ENCODE assay signal across 9 mouse cellular contexts in the genomic region with DNA sequence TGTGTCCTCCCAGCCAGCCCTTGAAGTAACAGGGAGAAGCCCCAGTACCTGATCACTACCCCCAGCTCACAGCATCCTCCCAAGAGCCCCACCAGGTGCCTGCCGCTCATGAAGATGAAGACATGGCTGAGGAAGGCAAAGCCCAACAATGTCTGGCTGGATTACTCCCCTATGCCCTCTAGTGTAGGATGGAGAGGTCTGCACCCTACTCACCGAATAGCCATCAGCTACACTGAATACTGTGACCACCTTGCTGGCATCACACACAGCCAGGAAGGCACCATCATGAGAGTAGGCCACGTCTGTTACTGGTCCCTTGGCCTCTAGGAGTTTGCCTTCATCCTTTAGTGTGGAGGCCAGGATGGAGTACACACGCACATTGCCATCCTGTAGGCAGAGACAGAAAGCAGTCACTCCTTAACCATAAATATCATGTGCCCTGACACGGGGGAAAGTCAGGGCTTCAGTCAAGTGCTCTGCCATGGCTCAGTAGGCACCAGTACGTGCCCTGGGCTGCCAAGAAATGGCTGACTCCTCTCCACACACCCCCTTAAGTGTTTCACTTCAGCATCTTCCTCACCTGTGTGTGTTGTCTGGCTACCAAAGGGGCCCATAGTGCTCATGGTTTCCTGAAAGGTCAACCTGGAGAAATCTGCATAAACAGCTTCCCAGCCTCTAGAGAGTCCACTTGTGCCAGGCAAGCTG. TPM values are rescaled to one million over a fixed set of nuclear protein-coding genes. Genes with fewer than 3 reads are reported as not detected.
A peak's percentile ranks its signal among the peaks of the same experiment; 100 is the strongest.
DNase-seq lines count a peak whose midpoint lies in the region; ATAC-seq and TF ChIP-seq lines count a peak whose summit lies in the region.
"Had no signal": no experiment of that assay in that cellular context is flagged by ENCODE, and none has a peak within 500 bp of the region (broad histone marks: within the 10 kb centered on the region; RNA-seq: fewer than 3 reads in every experiment).

No protein-coding gene starts in this region.

- 77% methylated on average over 6 of the region's 6 CpGs for WGBS in midbrain, embryonic 14.5 days

- H3K27me3 ChIP-seq in CH12.LX (replicated peaks): no peaks in the 10 kb centered on the region
- H3K27me3 ChIP-seq in midbrain, embryonic 14.5 days (ENCODE audit: control insufficient read depth, insufficient read depth, low read length): no peaks in the 10 kb centered on the region
- H3K27me3 ChIP-seq: heart, embryonic 15.5 days had no signal

- H3K36me3 ChIP-seq in CH12.LX (replicated peaks in 1 of 2; ENCODE audit: control insufficient read depth in 1 of 2, insufficient read depth in 1 of 2, low read length in 1 of 2): peaks cover 82 to 96% of the 10 kb centered on the region in 2 experiments
- peaks cover 93% of the 10 kb centered on the region for H3K36me3 ChIP-seq in midbrain, embryonic 14.5 days (ENCODE audit: control insufficient read depth, insufficient read depth, low read length)

- TF ChIP-seq RAD21 in CH12.LX (IDR thresholded peaks at IDR 0.05; ENCODE audit: low read depth, low read length): peak; percentile 24

- no peaks in the 10 kb centered on the region for H3K4me1 ChIP-seq in CH12.LX (ENCODE audit: control insufficient read depth in 1 of 2, insufficient read depth in 2 of 2)
- no peaks in the 10 kb centered on the region for H3K4me1 ChIP-seq in midbrain, embryonic 14.5 days (ENCODE audit: control insufficient read depth, insufficient read depth, low read length)
- H3K4me1 ChIP-seq: heart, embryonic 15.5 days had no signal

- dilution Hi-C loops in CH12.LX (cut with MboI; ENCODE audit: extremely low pct_ligation_motif_present, extremely low pct_unique_long_range_greater_than_20kb, low sequenced_read_pairs): no loop called here

- TF ChIP-seq CTCF in CH12.LX (conservative IDR thresholded peaks at IDR 0.05 in 1 of 2, IDR thresholded peaks at IDR 0.05 in 1 of 2; ENCODE audit: low read depth in 2 of 2, low read length in 2 of 2): peak; percentile 15 to 61; a peak in 3 of 4 replicates

- no peak for TF ChIP-seq EP300 in CH12.LX (IDR thresholded peaks at IDR 0.05; ENCODE audit: low read length)

- in situ Hi-C loops in CH12.LX (cut with MboI; ENCODE audit: low pct_ligation_motif_present, low pct_unique_long_range_greater_than_20kb, low sequenced_read_pairs): no loop called here

- no peak overlapping the region for H3K4me3 ChIP-seq in CH12.LX (replicated peaks in 1 of 3; ENCODE audit: low read depth in 2 of 3, low read length in 2 of 3, poor library complexity in 1 of 3)
- no peak overlapping the region for H3K4me3 ChIP-seq in midbrain, embryonic 14.5 days (replicated peaks; ENCODE audit: low read depth, low read length)
- H3K4me3 ChIP-seq: heart, embryonic 15.5 days had no signal

- no peak for TF ChIP-seq POLR2A in CH12.LX (IDR thresholded peaks at IDR 0.05; ENCODE audit: low read depth, low read length)

- peak; percentile 39 to 63; a peak in 2 of 4 replicates for ATAC-seq in hematopoietic stem cell, adult 5-6 weeks (replicated peaks in 1 of 2; ENCODE audit: insufficient read depth in 1 of 2, low FRiP score in 2 of 2, low TSS enrichment in 1 of 2, low read depth in 1 of 2, poor library complexity in 2 of 2, severe bottlenecking in 2 of 2)
- ATAC-seq in midbrain, embryonic 14.5 days (ENCODE audit: low FRiP score, low TSS enrichment): no peak
- ATAC-seq in inflammation-experienced regulatory T-cells, adult 6 months: no peak

- no peak overlapping the region for H3K4me2 ChIP-seq in CH12.LX (ENCODE audit: insufficient read depth, low read depth, poor library complexity, severe bottlenecking)
- H3K4me2 ChIP-seq in midbrain, embryonic 14.5 days (ENCODE audit: low read length): no peak overlapping the region
- H3K4me2 ChIP-seq: heart, embryonic 15.5 days had no signal

- no peaks in the 10 kb centered on the region for H3K79me2 ChIP-seq in CH12.LX (replicated peaks; ENCODE audit: control insufficient read depth, extremely low read depth, insufficient read depth, poor library complexity, severe bottlenecking)

- H3K9ac ChIP-seq in CH12.LX (ENCODE audit: insufficient read depth, low read depth): no peak overlapping the region
- no peak overlapping the region for H3K9ac ChIP-seq in midbrain, embryonic 14.5 days (replicated peaks; ENCODE audit: low read length)
- H3K9ac ChIP-seq: heart, embryonic 15.5 days had no signal

- no peak overlapping the region for H3K27ac ChIP-seq in CH12.LX (ENCODE audit: insufficient read depth, low read depth)
- H3K27ac ChIP-seq in midbrain, embryonic 14.5 days (replicated peaks; ENCODE audit: low read depth, low read length): no peak overlapping the region
- H3K27ac ChIP-seq: heart, embryonic 15.5 days had no signal

- no peaks in the 10 kb centered on the region for H3K9me3 ChIP-seq in CH12.LX (replicated peaks; ENCODE audit: low read length)
- H3K9me3 ChIP-seq in midbrain, embryonic 14.5 days (ENCODE audit: control insufficient read depth, low read length): no peaks in the 10 kb centered on the region
- H3K9me3 ChIP-seq: heart, embryonic 15.5 days had no signal

- DNase-seq in cerebellum, adult 9-10 months: peak; percentile 36
- no peak for DNase-seq in cerebellum, adult 8-10 months
- DNase-seq in CH12.LX (ENCODE audit: extremely low read depth): peak; percentile 33
- DNase-seq in midbrain, embryonic 14.5 days: peak; percentile 70
- no peak for DNase-seq in testis, postnatal 14 days (ENCODE audit: low spot score)
- no peak for DNase-seq in cerebellum, adult 9-11 months

TF ChIP-seq in CH12.LX, 34 proteins besides CTCF, POLR2A, EP300 and RAD21:
- TF ChIP-seq SMC3 (IDR thresholded peaks at IDR 0.05; ENCODE audit: low read depth, low read length) (peak; percentile 26; the same call in 1 of the 2 replicates), MEF2A (IDR thresholded peaks at IDR 0.05; ENCODE audit: borderline replicate concordance, low read depth, low read length) (no peak)

RNA-seq across cellular contexts. Expression of a gene that starts 26.9 kb away (rescaled TPM):
- total RNA-seq in CH12.LX (2012; rRNA removed): 1.3 and 1.6 TPM in 2 replicates
- total RNA-seq in CH12.LX (2014; rRNA removed): 1.7 and 2.3 TPM in 2 replicates
- 2.8 and 3.3 TPM in 2 replicates for polyA plus RNA-seq in CH12.LX (2012; ENCODE audit: insufficient read length, low read depth)
- total RNA-seq in hematopoietic stem cell, adult 5-6 weeks (2017): 6.7 and 10.2 TPM in 2 replicates
- 0.28 and 0.40 TPM in 2 replicates for polyA plus RNA-seq in midbrain, embryonic 14.5 days (2014; fragmentation: Nextera tagmentation; extraction: Ambion mirVana)
- polyA plus RNA-seq in inflammation-experienced regulatory T-cells, adult 6 months (2017; shearing (Covaris generic)): 10 to 100 TPM in 1 of 3 experiments, 1 to 10 TPM in 2; 7.6 to 10.5 (median 8.7) TPM

RNA-seq across cellular contexts. Expression of a gene that starts 33.1 kb away (rescaled TPM):
- total RNA-seq in CH12.LX (2012; rRNA removed) (108 and 130 TPM in 2 replicates), CH12.LX (2014; rRNA removed) (173 and 187 TPM in 2 replicates)
- 137 and 142 TPM in 2 replicates for polyA plus RNA-seq in CH12.LX (2012; ENCODE audit: insufficient read length, low read depth)
- total RNA-seq in hematopoietic stem cell, adult 5-6 weeks (2017): 175 and 185 TPM in 2 replicates
- 186 and 194 TPM in 2 replicates for polyA plus RNA-seq in midbrain, embryonic 14.5 days (2014; fragmentation: Nextera tagmentation; extraction: Ambion mirVana)
- polyA plus RNA-seq in inflammation-experienced regulatory T-cells, adult 6 months (2017; shearing (Covaris generic)): 100 to 1,000 TPM; 339 to 508 (median 369) TPM

Comparison
In these comparisons a context has a peak if more than half of its experiments do, and no peak if none do; other contexts are left out.
1. DNase-seq: peak in cerebellum, adult 9-10 months (single experiment), CH12.LX (single experiment) and midbrain, embryonic 14.5 days (single experiment); none in cerebellum, adult 8-10 months (single experiment), testis, postnatal 14 days (single experiment) and cerebellum, adult 9-11 months (single experiment).
2. ATAC-seq: peak in hematopoietic stem cell, adult 5-6 weeks (2 of 2); none in midbrain, embryonic 14.5 days (single experiment) and inflammation-experienced regulatory T-cells, adult 6 months (single experiment).